Mouse (Mus musculus): ENCODE results near the gene Gapdh. TPM values are rescaled to one million over a fixed set of nuclear protein-coding genes. Genes with fewer than 3 reads are reported as not detected.

Gene Gapdh
- polyA plus RNA-seq, 1 experiment = 3,321 TPM

- no peaks in the 10 kb centered on the region for H3K27me3 ChIP-seq (ENCODE audit: control insufficient read depth, insufficient read depth, low read length)
- 91% methylated on average over 20 of the region's 20 CpGs for WGBS
- peaks cover 38% of the 10 kb centered on the region for H3K36me3 ChIP-seq (ENCODE audit: control insufficient read depth, insufficient read depth, low read length)
- no peaks in the 10 kb centered on the region; the same call in 1 of the 2 replicates for H3K4me1 ChIP-seq (ENCODE audit: control insufficient read depth, insufficient read depth, insufficient read length, low read length)
- H3K27ac ChIP-seq (ENCODE audit: insufficient read depth, low read depth, low read length) = no peak overlapping the region
- TF ChIP-seq CTCF (IDR thresholded peaks at IDR 0.05; ENCODE audit: extremely low read depth, insufficient read length, insufficient replicate concordance, low read depth, low read length) (no peak), POLR2A (IDR thresholded peaks at IDR 0.05; ENCODE audit: low read depth, low read length) (no peak)
- no peak overlapping the region for H3K4me3 ChIP-seq (ENCODE audit: low read depth, low read length)
Measured at GRCm38 (mm10) chr6:125129710-125130402, 36.4 kb downstream of the Gapdh start.

DNA sequence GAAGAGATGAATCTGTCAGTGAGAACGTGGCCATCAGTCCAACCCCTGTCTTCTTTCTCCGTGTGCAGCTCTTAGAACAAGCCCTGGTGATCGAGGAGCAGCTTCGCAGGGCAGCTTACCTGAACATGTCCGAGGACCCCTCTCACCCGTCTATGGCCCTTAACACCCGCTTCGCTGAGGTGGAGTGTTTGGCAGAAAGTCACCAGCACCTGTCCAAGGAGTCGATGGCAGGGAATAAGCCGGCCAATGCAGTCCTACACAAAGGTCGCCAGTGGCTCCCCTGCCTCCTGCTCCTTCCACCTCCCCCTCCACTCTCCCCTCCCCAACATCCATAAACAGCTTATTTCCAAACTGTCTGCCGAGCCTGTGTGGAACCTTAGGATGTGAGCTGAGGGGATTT is 37.5 kb downstream of the Gapdh start:
- TF ChIP-seq CTCF (IDR thresholded peaks at IDR 0.05; ENCODE audit: extremely low read depth, insufficient read length, insufficient replicate concordance, low read depth, low read length) = no peak
- TF ChIP-seq POLR2A (IDR thresholded peaks at IDR 0.05; ENCODE audit: low read depth, low read length) = no peak
- H3K27me3 ChIP-seq (ENCODE audit: control insufficient read depth, insufficient read depth, low read length) = no peaks in the 10 kb centered on the region
- H3K4me1 ChIP-seq (ENCODE audit: control insufficient read depth, insufficient read depth, insufficient read length, low read length) = no peaks in the 10 kb centered on the region; the same call in 1 of the 2 replicates
- H3K4me3 ChIP-seq (ENCODE audit: low read depth, low read length) = no peak overlapping the region
- H3K27ac ChIP-seq (ENCODE audit: insufficient read depth, low read depth, low read length) = no peak overlapping the region
- 89% methylated on average over 12 of the region's 12 CpGs for WGBS
- peaks cover 46% of the 10 kb centered on the region for H3K36me3 ChIP-seq (ENCODE audit: control insufficient read depth, insufficient read depth, low read length)

DNA sequence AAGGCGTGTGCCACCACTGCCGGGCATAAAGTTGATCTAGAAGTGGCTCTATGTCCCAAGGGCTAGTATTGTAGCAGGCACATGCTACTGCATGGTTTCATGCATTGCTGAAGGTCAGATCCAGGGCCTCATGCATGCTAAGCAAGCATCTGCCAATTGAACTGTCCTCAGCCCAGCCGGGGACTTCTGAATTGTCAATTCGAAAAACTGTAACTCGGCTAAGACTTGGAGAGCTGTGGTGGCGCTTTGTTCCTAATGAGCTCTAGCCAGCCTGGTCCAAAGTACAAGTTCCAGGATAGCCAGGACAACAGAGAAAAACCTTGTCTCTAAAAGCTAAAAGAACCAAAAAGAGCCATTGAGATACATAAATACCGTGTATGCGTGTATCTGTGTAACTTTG is 46.9 kb downstream of the Gapdh start:
- no peaks in the 10 kb centered on the region for H3K4me1 ChIP-seq (ENCODE audit: control insufficient read depth, insufficient read depth, insufficient read length, low read length)
- H3K36me3 ChIP-seq (ENCODE audit: control insufficient read depth, insufficient read depth, low read length) = peaks cover 82% of the 10 kb centered on the region
- H3K27ac ChIP-seq (ENCODE audit: insufficient read depth, low read depth, low read length) = no peak overlapping the region
- WGBS = 80% methylated on average over 8 of the region's 8 CpGs
- H3K27me3 ChIP-seq (ENCODE audit: control insufficient read depth, insufficient read depth, low read length) = no peaks in the 10 kb centered on the region
- TF ChIP-seq POLR2A (IDR thresholded peaks at IDR 0.05; ENCODE audit: low read depth, low read length) (no peak), CTCF (IDR thresholded peaks at IDR 0.05; ENCODE audit: extremely low read depth, insufficient read length, insufficient replicate concordance, low read depth, low read length) (no peak)
- H3K4me3 ChIP-seq (ENCODE audit: low read depth, low read length) = no peak overlapping the region

DNA sequence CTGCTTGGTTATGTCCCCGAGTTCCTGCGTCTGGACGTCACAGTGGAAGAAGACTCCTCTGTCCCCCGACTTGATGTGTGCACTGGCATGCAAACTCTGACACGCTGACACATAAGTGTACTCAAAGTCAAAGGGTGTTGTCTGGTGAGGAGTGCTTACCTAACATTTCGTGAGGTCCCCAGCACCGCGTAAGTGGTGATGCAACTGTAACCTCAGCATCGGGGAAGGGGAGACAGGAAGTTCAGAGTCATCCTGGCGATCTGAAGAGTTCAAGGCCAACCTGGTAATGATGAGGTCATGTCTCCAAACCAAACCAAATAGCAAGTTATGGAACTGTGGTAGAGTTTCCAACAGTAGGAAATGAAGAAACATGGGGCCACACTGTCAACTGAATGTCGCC is 53.7 kb downstream of the Gapdh start:
- Histone ChIP-seq H3K4me1 (ENCODE audit: control insufficient read depth, insufficient read depth, insufficient read length, low read length) (no peaks in the 10 kb centered on the region), H3K27me3 (ENCODE audit: control insufficient read depth, insufficient read depth, low read length) (no peaks in the 10 kb centered on the region), H3K27ac (ENCODE audit: insufficient read depth, low read depth, low read length) (no peak overlapping the region), H3K36me3 (ENCODE audit: control insufficient read depth, insufficient read depth, low read length) (peaks cover 86% of the 10 kb centered on the region), H3K4me3 (ENCODE audit: low read depth, low read length) (no peak overlapping the region)
- WGBS = 88% methylated on average over 11 of the region's 11 CpGs
- TF ChIP-seq POLR2A (IDR thresholded peaks at IDR 0.05; ENCODE audit: low read depth, low read length) (no peak), CTCF (IDR thresholded peaks at IDR 0.05; ENCODE audit: extremely low read depth, insufficient read length, insufficient replicate concordance, low read depth, low read length) (no peak)

Other genes with a start within 250 kb of the Gapdh start
- gene Ptms, start 246.4 kb downstream of the Gapdh start, polyA plus RNA-seq (2012; rRNA removed) = 683 and 1,784 TPM in 2 replicates
- gene Mlf2, start 235.1 kb downstream of the Gapdh start, polyA plus RNA-seq (2012; rRNA removed) = 212 and 412 TPM in 2 replicates
- gene Cops7a, start 200.9 kb downstream of the Gapdh start, polyA plus RNA-seq (2012; rRNA removed) = 82.6 and 131 TPM in 2 replicates
- 2.8 and 5.0 TPM in 2 replicates for gene Pianp, start 169.8 kb downstream of the Gapdh start, polyA plus RNA-seq (2012; rRNA removed)
- 28.6 and 57.0 TPM in 2 replicates for gene Zfp384, start 157.3 kb downstream of the Gapdh start, polyA plus RNA-seq (2012; rRNA removed)
- gene Ing4, start 126.7 kb downstream of the Gapdh start, polyA plus RNA-seq (2012; rRNA removed) = 14.2 and 32.7 TPM in 2 replicates
- 7.5 and 18.2 TPM in 2 replicates for gene Acrbp, start 116.8 kb downstream of the Gapdh start, polyA plus RNA-seq (2012; rRNA removed)
- 133 and 223 TPM in 2 replicates for gene Lpar5, start 98.5 kb downstream of the Gapdh start, polyA plus RNA-seq (2012; rRNA removed)
- 39.9 and 64.3 TPM in 2 replicates for gene Chd4, start 70.5 kb downstream of the Gapdh start, polyA plus RNA-seq (2012; rRNA removed)
- 6.5 and 7.8 TPM in 2 replicates for gene Nop2, start 34.6 kb downstream of the Gapdh start, polyA plus RNA-seq (2012; rRNA removed)
- 7.0 and 13.0 TPM in 2 replicates for gene Iffo1, start 21.2 kb downstream of the Gapdh start, polyA plus RNA-seq (2012; rRNA removed)
- 24.3 and 53.4 TPM in 2 replicates for gene Ncapd2, start 25.2 kb upstream of the Gapdh start, polyA plus RNA-seq (2012; rRNA removed)
- 41.6 and 62.7 TPM in 2 replicates for gene Mrpl51, start 25.3 kb upstream of the Gapdh start, polyA plus RNA-seq (2012; rRNA removed)
- 5.0 and 7.7 TPM in 2 replicates for gene Vamp1, start 49.1 kb upstream of the Gapdh start, polyA plus RNA-seq (2012; rRNA removed)
- 25.3 and 45.1 TPM in 2 replicates for gene Tapbpl, start 65.4 kb upstream of the Gapdh start, polyA plus RNA-seq (2012; rRNA removed)
- gene Cd27, start 70.5 kb upstream of the Gapdh start, polyA plus RNA-seq (2012; rRNA removed) = 3.5 and 7.9 TPM in 2 replicates
- gene Tuba3a, start 119.6 kb upstream of the Gapdh start, polyA plus RNA-seq (2012; rRNA removed) = not detected in 2 replicates
- 122 and 167 TPM in 2 replicates for gene Ltbr, start 147.4 kb upstream of the Gapdh start, polyA plus RNA-seq (2012; rRNA removed)
- 11.7 and 11.9 TPM in 2 replicates for gene Scnn1a, start 154.2 kb upstream of the Gapdh start, polyA plus RNA-seq (2012; rRNA removed)
- gene Tnfrsf1a, start 182.9 kb upstream of the Gapdh start, polyA plus RNA-seq (2012; rRNA removed) = 90.5 and 207 TPM in 2 replicates
- gene Plekhg6, start 214.3 kb upstream of the Gapdh start, polyA plus RNA-seq (2012; rRNA removed) = 26.0 and 66.6 TPM in 2 replicates

All from small intestine, adult 2 months (tissue).